ENCODE assay signal across 8 mouse cellular contexts in the genomic region with DNA sequence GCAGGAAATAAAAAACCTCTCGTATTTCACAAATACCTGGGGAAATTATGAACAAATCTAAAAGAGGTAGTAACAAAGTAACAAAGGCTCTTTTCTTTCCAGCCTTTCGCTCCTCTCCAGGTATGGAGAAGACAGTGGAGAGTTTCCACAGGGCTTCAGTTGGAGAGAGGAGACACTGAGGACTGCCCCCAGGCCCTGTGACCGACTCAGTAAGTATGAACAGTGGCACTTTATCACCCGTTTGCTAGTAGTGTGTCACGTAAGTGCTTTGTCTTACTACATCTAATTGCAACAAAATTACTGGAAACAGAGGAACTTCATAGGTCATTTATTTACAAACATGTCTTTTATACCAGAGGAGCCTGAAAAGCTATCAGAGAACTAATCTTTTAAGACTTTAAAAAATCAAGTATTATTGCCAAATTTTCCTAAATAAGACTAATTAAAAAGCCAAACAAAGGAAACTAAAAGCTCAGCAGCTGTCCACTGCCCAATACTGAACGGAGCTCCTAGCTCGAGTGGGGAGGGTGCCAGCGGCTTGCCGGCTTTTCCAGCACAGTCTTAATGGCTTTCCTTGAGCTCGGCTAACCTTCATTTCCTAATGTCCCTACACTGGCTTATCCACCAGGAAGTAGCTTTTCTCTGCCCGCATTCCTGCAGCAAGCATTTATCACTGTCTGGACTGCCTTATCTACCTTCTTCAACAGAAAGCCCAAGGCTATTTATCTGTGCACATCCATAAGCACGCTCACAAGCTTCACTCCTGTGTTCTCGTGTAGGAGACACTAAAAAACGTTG. TPM values are rescaled to one million over a fixed set of nuclear protein-coding genes. Genes with fewer than 3 reads are reported as not detected.
DNase-seq lines count a peak whose midpoint lies in the region; ATAC-seq and TF ChIP-seq lines count a peak whose summit lies in the region.

No protein-coding gene starts in this region.

- no peak for TF ChIP-seq CTCF in left cerebral cortex, adult 2 months (IDR thresholded peaks at IDR 0.05)
- TF ChIP-seq CTCF in olfactory bulb, adult 2 months (IDR thresholded peaks at IDR 0.05; ENCODE audit: insufficient read depth, low read depth, low read length) = no peak

- no peaks in the 10 kb centered on the region for H3K36me3 ChIP-seq in embryonic facial prominence, embryonic 14.5 days (ENCODE audit: control insufficient read depth, insufficient read depth, low read length)
- no peaks in the 10 kb centered on the region for H3K36me3 ChIP-seq in hindbrain, embryonic 10.5 days
- H3K36me3 ChIP-seq in liver, embryonic 11.5 days (ENCODE audit: control insufficient read depth, insufficient read depth, low read length) = no peaks in the 10 kb centered on the region

- H3K4me2 ChIP-seq in embryonic facial prominence, embryonic 14.5 days (ENCODE audit: low read depth, low read length) = peak overlapping the region; percentile 48
- peak overlapping the region; percentile 53 for H3K4me2 ChIP-seq in liver, embryonic 11.5 days

- no peaks in the 10 kb centered on the region for H3K27me3 ChIP-seq in embryonic facial prominence, embryonic 14.5 days (replicated peaks; ENCODE audit: control insufficient read depth, insufficient read depth, low read length)
- H3K27me3 ChIP-seq in hindbrain, embryonic 10.5 days (ENCODE audit: insufficient read depth, poor library complexity, severe bottlenecking) = 0 out of 2 replicates have a peak, but pooled peaks cover 10% of the 10 kb centered on the region
- no peaks in the 10 kb centered on the region for H3K27me3 ChIP-seq in liver, embryonic 11.5 days (replicated peaks; ENCODE audit: control insufficient read depth, insufficient read depth, low read length)

- no peak for TF ChIP-seq POLR2A in olfactory bulb, adult 2 months (IDR thresholded peaks at IDR 0.05; ENCODE audit: insufficient read depth, low read depth, low read length)

- H3K27ac ChIP-seq in left cerebral cortex, adult 2 months = peak overlapping the region; percentile 83
- peak overlapping the region; percentile 98 for H3K27ac ChIP-seq in embryonic facial prominence, embryonic 14.5 days (replicated peaks; ENCODE audit: low read depth, low read length)
- peak overlapping the region; percentile 94 for H3K27ac ChIP-seq in hindbrain, embryonic 10.5 days
- H3K27ac ChIP-seq in liver, embryonic 11.5 days (ENCODE audit: low read depth, low read length) = peak overlapping the region; percentile 36
- peak overlapping the region; percentile 70; the same call in 1 of the 2 replicates for H3K27ac ChIP-seq in olfactory bulb, adult 2 months (ENCODE audit: insufficient read depth, low read depth, low read length)

- no peak overlapping the region; the same call in 1 of the 2 replicates for H3K4me3 ChIP-seq in left cerebral cortex, adult 2 months
- peak overlapping the region; percentile 11; the same call in 1 of the 2 replicates for H3K4me3 ChIP-seq in embryonic facial prominence, embryonic 14.5 days (ENCODE audit: low read depth, low read length)
- H3K4me3 ChIP-seq in hindbrain, embryonic 10.5 days = no peak overlapping the region
- H3K4me3 ChIP-seq in liver, embryonic 11.5 days (ENCODE audit: low read depth, low read length) = no peak overlapping the region
- no peak overlapping the region for H3K4me3 ChIP-seq in olfactory bulb, adult 2 months (ENCODE audit: insufficient read depth, low read depth, low read length)

- no peak for DNase-seq in left cerebral cortex, adult 2 months (ENCODE audit: extremely low spot score in 1 of 2, low spot score in 2 of 2)
- DNase-seq in left cerebral cortex, adult 11 months (ENCODE audit: low spot score) = no peak
- DNase-seq in embryonic facial prominence, embryonic 14.5 days (ENCODE audit: low spot score) = peak; percentile 64
- DNase-seq in hindbrain, embryonic 10.5 days (ENCODE audit: low spot score) = no peak
- DNase-seq in liver, embryonic 11.5 days (ENCODE audit: low spot score) = no peak
- no peak for DNase-seq in ovary, adult 18-20 months (ENCODE audit: low spot score)
- no peak for DNase-seq in left cerebral cortex, adult 18-20 months (ENCODE audit: low spot score in 2 of 2)

- intact Hi-C loops in left cerebral cortex, adult 2 months (cut with DNase I) = loop anchor here (2.0 to 5.0 kb wide), 3 partner anchors 19 to 127 kb away; partner anchors contain the start of gene Cep41

- no peaks in the 10 kb centered on the region for H3K9me3 ChIP-seq in embryonic facial prominence, embryonic 14.5 days (ENCODE audit: control insufficient read depth, low read length)
- H3K9me3 ChIP-seq in hindbrain, embryonic 10.5 days = no peaks in the 10 kb centered on the region
- H3K9me3 ChIP-seq in liver, embryonic 11.5 days (ENCODE audit: control insufficient read depth, low read length) = no peaks in the 10 kb centered on the region

- H3K4me1 ChIP-seq in embryonic facial prominence, embryonic 14.5 days (ENCODE audit: control insufficient read depth, insufficient read depth, low read length) = peaks cover 63% of the 10 kb centered on the region
- H3K4me1 ChIP-seq in hindbrain, embryonic 10.5 days (replicated peaks) = peaks cover 68% of the 10 kb centered on the region
- peaks cover 25% of the 10 kb centered on the region for H3K4me1 ChIP-seq in liver, embryonic 11.5 days (replicated peaks; ENCODE audit: control insufficient read depth, insufficient read depth, low read length)
- H3K4me1 ChIP-seq in olfactory bulb, adult 2 months (ENCODE audit: control insufficient read depth, insufficient read depth, low read length) = peaks cover 8% of the 10 kb centered on the region

- H3K9ac ChIP-seq in embryonic facial prominence, embryonic 14.5 days (ENCODE audit: low read depth, low read length) = peak overlapping the region; percentile 65; the same call in 1 of the 2 replicates
- H3K9ac ChIP-seq in liver, embryonic 11.5 days (ENCODE audit: low read depth, low read length) = peak overlapping the region; percentile 30; the same call in 1 of the 2 replicates

- 0 out of 2 replicates have a peak, but pooled peaks have one; percentile 26 for ATAC-seq in embryonic facial prominence, embryonic 14.5 days (ENCODE audit: low read depth)
- ATAC-seq in liver, embryonic 11.5 days (replicated peaks; ENCODE audit: low FRiP score) = peak; percentile 34

- 19% methylated on average over 14 of the region's 14 CpGs for WGBS in embryonic facial prominence, embryonic 14.5 days
- 58% methylated on average over 14 of the region's 14 CpGs for WGBS in hindbrain, embryonic 10.5 days
- WGBS in liver, embryonic 11.5 days = 20% methylated on average over 14 of the region's 14 CpGs
- WGBS in olfactory bulb, adult 2 months = 47% methylated on average over 14 of the region's 14 CpGs

RNA-seq across cellular contexts. Expression of gene Cep41, which starts 19.6 kb away (rescaled TPM):
- total RNA-seq in left cerebral cortex, adult 2 months (2021) = 1 to 10 TPM; 6.5 to 9.2 TPM
- polyA plus RNA-seq in embryonic facial prominence, embryonic 14.5 days (2014; fragmentation: Nextera tagmentation; extraction: Ambion mirVana) = 38.6 and 44.3 TPM in 2 replicates
- 16.0 and 19.0 TPM in 2 replicates for polyA plus RNA-seq in hindbrain, embryonic 10.5 days (2016; fragmentation: Nextera tagmentation; extraction: Ambion mirVana)
- 12.0 and 14.3 TPM in 2 replicates for polyA plus RNA-seq in liver, embryonic 11.5 days (2014; fragmentation: Nextera tagmentation; extraction: Ambion mirVana)
- polyA plus RNA-seq in olfactory bulb, adult 2 months (2012; ENCODE audit: insufficient read depth, insufficient read length, low replicate concordance, missing spikeins) = not detected in 2 replicates
- 1 to 10 TPM; 6.4 to 7.0 TPM for total RNA-seq in left cerebral cortex, adult 18-20 months (2021)

RNA-seq across cellular contexts. Expression of gene Cpa1, which starts 34.9 kb away (rescaled TPM):
- total RNA-seq in left cerebral cortex, adult 2 months (2021) = not detected
- 1.3 and 1.7 TPM in 2 replicates for polyA plus RNA-seq in embryonic facial prominence, embryonic 14.5 days (2014; fragmentation: Nextera tagmentation; extraction: Ambion mirVana)
- 0.14 and 0.16 TPM in 2 replicates for polyA plus RNA-seq in hindbrain, embryonic 10.5 days (2016; fragmentation: Nextera tagmentation; extraction: Ambion mirVana)
- 0.69 and 1.0 TPM in 2 replicates for polyA plus RNA-seq in liver, embryonic 11.5 days (2014; fragmentation: Nextera tagmentation; extraction: Ambion mirVana)
- polyA plus RNA-seq in olfactory bulb, adult 2 months (2012; ENCODE audit: insufficient read depth, insufficient read length, low replicate concordance, missing spikeins) = not detected in 2 replicates
- total RNA-seq in left cerebral cortex, adult 18-20 months (2021) = not detected

RNA-seq across cellular contexts. Expression of gene Mest, which starts 49.4 kb away (rescaled TPM):
- total RNA-seq in left cerebral cortex, adult 2 months (2021) = 100 to 1,000 TPM in 1 of 2 experiments, 10 to 100 TPM in 1; 90.5 to 129 TPM
- 2,046 and 2,257 TPM in 2 replicates for polyA plus RNA-seq in embryonic facial prominence, embryonic 14.5 days (2014; fragmentation: Nextera tagmentation; extraction: Ambion mirVana)
- polyA plus RNA-seq in hindbrain, embryonic 10.5 days (2016; fragmentation: Nextera tagmentation; extraction: Ambion mirVana) = 1,257 and 1,613 TPM in 2 replicates
- 800 and 828 TPM in 2 replicates for polyA plus RNA-seq in liver, embryonic 11.5 days (2014; fragmentation: Nextera tagmentation; extraction: Ambion mirVana)
- not detected in 2 replicates for polyA plus RNA-seq in olfactory bulb, adult 2 months (2012; ENCODE audit: insufficient read depth, insufficient read length, low replicate concordance, missing spikeins)
- total RNA-seq in left cerebral cortex, adult 18-20 months (2021) = 100 to 1,000 TPM in 1 of 2 experiments, 10 to 100 TPM in 1; 94.5 to 106 TPM

Comparison
In these comparisons a context has a peak if more than half of its experiments do, and no peak if none do; other contexts are left out.
1. H3K27ac ChIP-seq: peak in every context shown above with its lines; median percentile 98 in embryonic facial prominence, embryonic 14.5 days; 94 in hindbrain, embryonic 10.5 days; 83 in left cerebral cortex, adult 2 months; 70 in olfactory bulb, adult 2 months; 36 in liver, embryonic 11.5 days.
2. RNA of gene Mest, which starts 49.4 kb away (polyA plus RNA-seq): 2,046 to 2,257 TPM in embryonic facial prominence, embryonic 14.5 days, 1,257 to 1,613 TPM in hindbrain, embryonic 10.5 days and 800 to 828 TPM in liver, embryonic 11.5 days; not detected in olfactory bulb, adult 2 months; every median in the first group is over 100 times any median in the second.